Mouse (Mus musculus) spleen, adult 10 weeks (tissue): ENCODE results near the gene Zmpste24. TPM values are rescaled to one million over a fixed set of nuclear protein-coding genes. Genes with fewer than 3 reads are reported as not detected.

Source experiments
- polyA plus RNA-seq: library from polyadenylated mRNA; stranded (reverse); fragments of 350-450 nt; fragmentation: Illumina TruSeq; extraction: RNeasy Lipid Tissue Mini Kit (QIAGEN cat#74804); gene quantifications from one replicate; pipeline ENCODE4 v1.2.3, GENCODE M21; 2015; ENCODE audit warnings: low replicate concordance; ENCODE audit not compliant: insufficient read depth

The Zmpste24 gene
- polyA plus RNA-seq, result 45.3 TPM

GRCm38 (mm10) chr4:121097650-121098378 lies at the start of gene Zmpste24:
Zmpste24 (minus strand) TSS chr4:121098241.

GRCm38 (mm10) chr4:121109126-121109525 lies 11.1 kb upstream of the Zmpste24 start, which contains the start of gene Tmco2:
Tmco2 (minus strand) TSS chr4:121109226.

GRCm38 (mm10) chr4:121039331-121040115 lies 58.5 kb downstream of the Zmpste24 start, which contains the start of gene Col9a2:
Col9a2 (plus strand) TSS chr4:121039385.

GRCm38 (mm10) chr4:121016928-121017657 lies 80.9 kb downstream of the Zmpste24 start, which contains the start of gene Smap2:
Smap2 (minus strand) TSS chr4:121017247.

Other genes starting within 250 kb of the Zmpste24 start
- 8.0 TPM for gene Rims3, start 243.4 kb downstream of the Zmpste24 start, polyA plus RNA-seq
- 21.1 TPM for gene Exo5, start 173.2 kb downstream of the Zmpste24 start, polyA plus RNA-seq
- gene Zfp69, start 146.5 kb downstream of the Zmpste24 start, polyA plus RNA-seq, result 4.8 TPM
- 205 TPM for gene Smap2, start 81.0 kb downstream of the Zmpste24 start, polyA plus RNA-seq
- 0.07 TPM for gene Col9a2, start 58.9 kb downstream of the Zmpste24 start, polyA plus RNA-seq
- gene Tmco2, start 11.0 kb upstream of the Zmpste24 start, polyA plus RNA-seq, result not detected
- gene Rlf, start 116.8 kb upstream of the Zmpste24 start, polyA plus RNA-seq, result 33.8 TPM
- gene Gm12888, start 226.7 kb upstream of the Zmpste24 start, polyA plus RNA-seq, result not detected